Mouse (Mus musculus) hindbrain, embryonic 12.5 days (tissue): Measurements from ENCODE around the gene Btbd9. TPM values are rescaled to one million over a fixed set of nuclear protein-coding genes. Genes with fewer than 3 reads are reported as not detected.

Experiments
- ATAC-seq: fragments of 200-750 bp; cut with Nextera tagmentation; 2 replicates; pipeline ENCODE4 v1.8.0; 2017; ENCODE audit warnings: moderate TSS enrichment; ENCODE audit not compliant: low FRiP score
- H3K27ac ChIP-seq: fragments of 300-500 bp; sonication (generic); 2 replicates; pipeline ENCODE4 v1.5.1; 2016; ENCODE audit warnings: mild to moderate bottlenecking
- H3K27me3 ChIP-seq: fragments of 300-500 bp; sonication (generic); 2 replicates; pipeline ENCODE4 v1.6.1; 2016; ENCODE audit warnings: mild to moderate bottlenecking
- H3K36me3 ChIP-seq: fragments of 300-500 bp; sonication (generic); 2 replicates; pipeline ENCODE4 v1.6.1; 2016; ENCODE audit warnings: mild to moderate bottlenecking
- H3K4me1 ChIP-seq: fragments of 300-500 bp; sonication (generic); 2 replicates; pipeline ENCODE4 v1.6.1; 2016
- H3K4me2 ChIP-seq: fragments of 300-500 bp; sonication (generic); replicated peaks from 2 replicates; pipeline ENCODE4 v1.6.1; 2016; ENCODE audit warnings: mild to moderate bottlenecking
- H3K4me3 ChIP-seq: fragments of 300-500 bp; sonication (generic); 2 replicates; pipeline ENCODE4 v1.5.1; 2016; ENCODE audit warnings: mild to moderate bottlenecking
- H3K9ac ChIP-seq: fragments of 300-500 bp; sonication (generic); 2 replicates; pipeline ENCODE4 v1.6.1; 2016; ENCODE audit warnings: mild to moderate bottlenecking, moderate library complexity
- H3K9me3 ChIP-seq: fragments of 300-500 bp; sonication (generic); replicated peaks from 2 replicates; pipeline ENCODE4 v1.6.1; 2016; ENCODE audit warnings: mild to moderate bottlenecking
- WGBS: fragments of 180-500 bp; shearing (Covaris S2); methylation state at CpG from one replicate; pipeline ENCODE4 v1.1.7; 2016; 5-methylcytosine and 5-hydroxymethylcytosine counted together
- polyA plus RNA-seq: library from polyadenylated mRNA; unstranded; fragments of >200 nt; fragmentation: Nextera tagmentation; extraction: Ambion mirVana; gene quantifications from 2 replicates; pipeline ENCODE4 v1.2.1, GENCODE M21; 2016

Btbd9 gene
- polyA plus RNA-seq, 1 experiment from 2014 or later = 106 TPM

DNA sequence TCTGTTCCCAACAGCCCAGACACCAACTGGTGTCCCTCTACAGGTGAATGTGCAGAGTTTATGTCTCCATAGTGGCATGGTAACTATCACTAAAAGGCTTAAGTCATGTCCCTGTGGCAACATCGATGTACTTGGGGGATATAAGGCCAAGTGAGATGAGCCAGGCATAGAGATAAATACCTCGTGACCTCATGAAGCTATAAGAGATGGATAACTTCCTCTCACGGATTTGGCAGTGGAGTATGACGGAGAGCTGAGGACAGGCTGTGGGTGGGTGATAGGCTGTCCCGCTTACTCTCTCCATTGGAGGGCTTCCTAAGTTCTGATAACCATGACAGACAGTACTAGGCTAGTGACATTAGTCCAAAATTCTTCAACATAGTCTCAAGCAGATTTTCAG is 362.9 kb downstream of the Btbd9 start:
- no peak overlapping the region for H3K4me3 ChIP-seq
- no peak for ATAC-seq
- H3K27me3 ChIP-seq = no peaks in the 10 kb centered on the region
- H3K27ac ChIP-seq = no peak overlapping the region
- H3K9ac ChIP-seq = no peak overlapping the region
- 0 out of 2 replicates have a peak, but pooled peaks cover 3% of the 10 kb centered on the region for H3K4me1 ChIP-seq
- WGBS = 89% methylated on average over 5 of the region's 5 CpGs
- no peaks in the 10 kb centered on the region for H3K9me3 ChIP-seq
- peaks cover 32% of the 10 kb centered on the region for H3K36me3 ChIP-seq
- H3K4me2 ChIP-seq = no peak overlapping the region

DNA sequence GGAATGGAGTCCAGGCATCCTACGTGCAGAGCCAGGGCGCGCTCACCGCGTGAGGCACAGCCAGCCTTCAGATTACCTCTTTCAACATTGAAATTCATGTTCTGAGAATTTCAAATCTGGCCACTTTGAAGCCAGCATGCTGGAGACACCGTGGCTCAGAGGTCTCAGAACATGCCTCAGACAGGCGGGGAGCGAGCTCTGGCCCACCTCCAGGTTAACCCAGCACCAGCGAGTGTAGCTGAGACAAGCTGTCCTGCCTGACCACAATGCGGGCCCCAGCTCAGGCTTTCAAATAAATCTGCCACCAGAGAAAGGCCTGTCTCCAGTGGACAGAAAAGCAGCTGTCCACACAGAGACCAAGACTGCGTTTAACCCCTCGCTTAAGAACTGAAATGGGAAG is 363.6 kb downstream of the Btbd9 start:
- WGBS = 92% methylated on average over 12 of the region's 12 CpGs
- no peak overlapping the region for H3K9ac ChIP-seq
- H3K9me3 ChIP-seq = no peaks in the 10 kb centered on the region
- no peaks in the 10 kb centered on the region for H3K27me3 ChIP-seq
- H3K4me1 ChIP-seq = 0 out of 2 replicates have a peak, but pooled peaks cover 5% of the 10 kb centered on the region
- H3K36me3 ChIP-seq = peaks cover 33% of the 10 kb centered on the region
- ATAC-seq = no peak
- peak overlapping the region; percentile 30; the same call in 1 of the 2 replicates for H3K27ac ChIP-seq
- H3K4me2 ChIP-seq = no peak overlapping the region
- no peak overlapping the region for H3K4me3 ChIP-seq

DNA sequence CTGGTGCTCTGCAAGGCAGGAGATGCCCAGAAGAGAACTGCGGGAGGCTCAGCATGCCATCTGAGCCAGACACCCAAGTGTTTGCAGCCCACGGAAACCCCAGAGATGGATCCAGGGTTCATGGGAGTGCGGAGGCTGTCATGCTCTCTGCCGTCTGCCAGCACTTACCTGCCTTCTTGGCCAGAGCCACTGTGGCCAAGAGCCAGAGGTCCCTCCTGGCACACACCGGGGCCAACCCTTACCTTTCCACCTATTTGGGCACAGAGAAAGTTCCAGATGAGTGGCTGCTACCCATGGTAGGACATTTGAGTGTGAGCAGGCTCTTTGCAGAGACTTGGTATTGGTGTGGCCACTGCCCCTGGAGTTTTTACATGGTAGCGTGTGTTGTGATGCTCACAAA is 365.4 kb downstream of the Btbd9 start:
- Histone ChIP-seq H3K27me3 (no peaks in the 10 kb centered on the region), H3K4me3 (no peak overlapping the region), H3K9me3 (no peaks in the 10 kb centered on the region), H3K4me2 (no peak overlapping the region), H3K9ac (no peak overlapping the region), H3K27ac (no peak overlapping the region), H3K36me3 (peaks cover 33% of the 10 kb centered on the region), H3K4me1 (peaks cover 17% of the 10 kb centered on the region)
- WGBS = 94% methylated on average over 6 of the region's 6 CpGs
- no peak for ATAC-seq

DNA sequence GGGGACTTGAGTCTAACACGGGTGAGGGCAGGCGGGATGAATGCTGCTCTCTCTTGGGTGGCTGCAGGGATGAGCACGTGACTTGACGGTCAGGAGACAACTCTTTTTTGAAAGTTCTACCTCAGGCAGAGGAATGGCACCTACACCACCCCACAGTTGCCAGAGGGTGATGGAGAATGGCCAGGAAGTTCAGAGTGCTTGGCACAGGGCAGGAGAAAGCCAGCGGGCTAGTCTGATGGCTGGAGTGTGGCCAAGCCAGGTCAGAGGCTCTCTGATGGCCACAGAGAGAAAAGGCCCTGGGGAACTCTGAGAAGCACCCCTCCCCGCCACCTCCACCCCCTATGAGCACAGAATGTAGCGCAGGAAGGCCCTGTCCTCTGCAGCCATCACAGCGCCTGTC is 366.0 kb downstream of the Btbd9 start:
- H3K27ac ChIP-seq = no peak overlapping the region
- H3K9ac ChIP-seq = no peak overlapping the region
- H3K4me3 ChIP-seq = no peak overlapping the region
- peaks cover 19% of the 10 kb centered on the region for H3K4me1 ChIP-seq
- WGBS = 95% methylated on average over 8 of the region's 8 CpGs
- H3K27me3 ChIP-seq = no peaks in the 10 kb centered on the region
- H3K9me3 ChIP-seq = no peaks in the 10 kb centered on the region
- H3K36me3 ChIP-seq = peaks cover 33% of the 10 kb centered on the region
- no peak overlapping the region for H3K4me2 ChIP-seq
- ATAC-seq = no peak

DNA sequence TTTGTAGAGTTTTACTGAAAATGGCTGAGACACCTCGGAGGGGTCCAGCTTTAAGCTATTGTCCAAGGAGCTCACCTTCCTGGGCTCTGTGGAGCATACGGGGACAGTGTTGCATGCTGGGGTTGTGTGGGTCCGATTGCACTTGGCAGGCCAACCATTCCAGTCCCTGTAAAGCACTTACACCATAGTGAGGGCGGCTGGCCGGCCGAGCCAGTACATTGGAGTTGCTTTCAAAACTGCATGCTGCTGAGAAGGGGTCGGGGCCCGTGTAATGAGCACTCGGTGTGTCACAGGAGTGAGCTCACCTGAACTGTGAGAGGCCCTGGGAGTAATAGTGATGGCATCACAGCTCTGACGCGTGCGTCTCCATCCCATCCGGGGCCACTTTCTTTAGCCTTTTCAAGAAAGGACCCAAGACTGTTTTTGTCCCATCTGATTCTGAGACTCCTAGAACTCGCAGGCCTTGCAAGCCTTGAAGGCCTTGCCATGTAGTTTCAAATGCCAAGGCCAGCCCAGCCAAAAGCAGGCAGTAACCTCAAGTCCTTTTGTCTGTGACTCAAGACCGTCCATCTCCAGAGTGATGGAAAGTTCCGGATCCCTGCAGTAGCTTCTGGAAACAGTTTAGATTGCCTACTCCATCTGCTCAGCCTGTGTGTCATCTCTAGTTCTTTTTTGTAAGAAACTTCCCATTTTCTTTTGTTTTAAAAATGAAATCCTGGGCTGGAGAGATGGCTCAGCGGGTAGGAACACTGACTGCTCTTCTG is 371.0 kb downstream of the Btbd9 start:
- ATAC-seq = no peak
- H3K9me3 ChIP-seq = no peaks in the 10 kb centered on the region
- no peaks in the 10 kb centered on the region for H3K27me3 ChIP-seq
- H3K36me3 ChIP-seq = peaks cover 23% of the 10 kb centered on the region
- H3K4me1 ChIP-seq = peaks cover 63% of the 10 kb centered on the region
- H3K9ac ChIP-seq = no peak overlapping the region
- no peak overlapping the region for H3K27ac ChIP-seq
- H3K4me3 ChIP-seq = no peak overlapping the region
- H3K4me2 ChIP-seq = no peak overlapping the region
- 92% methylated on average over 17 of the region's 17 CpGs for WGBS

DNA sequence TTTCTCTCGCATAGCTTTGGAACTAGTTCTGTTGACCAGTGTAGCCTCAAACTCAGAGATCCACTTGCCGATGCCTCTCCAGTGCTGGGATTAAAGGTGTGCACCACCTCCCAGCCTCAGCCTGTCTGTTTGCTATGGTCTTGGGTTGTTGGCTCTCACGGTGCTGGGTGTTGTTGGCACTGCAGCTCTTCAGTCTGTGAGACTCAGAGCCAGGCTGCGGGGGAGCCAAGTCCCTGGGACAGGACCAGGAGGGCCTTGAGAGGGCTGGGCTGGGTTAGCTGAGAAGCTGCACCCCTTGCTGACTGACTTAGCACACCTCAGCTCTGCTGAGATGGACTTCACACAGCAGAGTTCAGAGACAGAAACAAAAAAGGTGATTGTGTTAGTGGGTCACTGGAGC is 376.0 kb downstream of the Btbd9 start:
- Histone ChIP-seq H3K9me3 (no peaks in the 10 kb centered on the region), H3K36me3 (no peaks in the 10 kb centered on the region), H3K9ac (no peak overlapping the region), H3K4me1 (peaks cover 89% of the 10 kb centered on the region), H3K4me3 (no peak overlapping the region), H3K4me2 (no peak overlapping the region), H3K27me3 (no peaks in the 10 kb centered on the region), H3K27ac (no peak overlapping the region)
- WGBS = 89% methylated on average over 4 of the region's 4 CpGs
- no peak for ATAC-seq

DNA sequence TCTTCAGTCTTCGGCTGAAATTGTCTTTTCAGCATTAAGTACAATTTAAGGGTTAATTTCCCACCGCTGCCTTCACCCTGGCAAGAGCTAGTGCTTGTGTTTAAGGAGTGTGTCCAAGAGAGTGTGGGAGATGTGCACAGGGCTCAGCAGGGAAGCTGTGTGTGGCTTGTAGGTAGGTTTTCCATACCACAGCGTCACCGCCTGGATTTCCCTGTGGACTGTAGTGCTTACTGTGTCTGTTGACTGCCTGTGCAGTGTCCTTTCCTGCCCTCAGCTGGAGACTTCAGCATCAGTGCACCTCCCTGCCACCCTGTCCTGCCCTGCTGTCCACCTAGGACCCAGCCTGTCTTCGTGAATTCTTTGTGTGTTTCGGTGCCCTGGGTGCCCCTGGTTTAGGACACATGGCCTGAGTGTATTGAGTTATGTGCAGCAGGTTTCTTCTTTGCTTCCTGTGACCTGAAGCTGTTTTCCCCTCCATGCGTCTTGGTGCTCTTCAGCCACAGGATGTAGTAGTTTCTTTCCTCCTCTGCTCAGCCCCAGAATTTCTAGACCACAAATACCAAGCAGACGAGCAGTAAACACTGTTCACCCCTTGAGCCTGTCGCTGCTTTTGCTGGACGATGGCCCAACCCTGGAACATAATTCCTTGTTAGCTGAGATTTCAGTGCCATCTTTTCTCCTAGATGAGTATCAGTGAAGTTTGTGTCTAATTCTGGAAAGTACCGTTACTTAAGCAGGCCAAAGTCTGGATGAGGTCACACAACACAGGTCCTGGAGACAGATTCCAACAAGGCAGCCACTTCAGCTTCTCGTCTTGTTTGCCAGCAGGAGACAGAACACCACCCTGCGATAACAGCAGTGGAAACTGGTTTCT is 376.7 kb downstream of the Btbd9 start:
- ATAC-seq = no peak
- no peak overlapping the region for H3K4me2 ChIP-seq
- WGBS = 80% methylated on average over 13 of the region's 13 CpGs
- peaks cover 90% of the 10 kb centered on the region for H3K4me1 ChIP-seq
- H3K27me3 ChIP-seq = no peaks in the 10 kb centered on the region
- no peak overlapping the region for H3K9ac ChIP-seq
- no peak overlapping the region for H3K27ac ChIP-seq
- no peaks in the 10 kb centered on the region for H3K9me3 ChIP-seq
- no peaks in the 10 kb centered on the region for H3K36me3 ChIP-seq
- H3K4me3 ChIP-seq = no peak overlapping the region

DNA sequence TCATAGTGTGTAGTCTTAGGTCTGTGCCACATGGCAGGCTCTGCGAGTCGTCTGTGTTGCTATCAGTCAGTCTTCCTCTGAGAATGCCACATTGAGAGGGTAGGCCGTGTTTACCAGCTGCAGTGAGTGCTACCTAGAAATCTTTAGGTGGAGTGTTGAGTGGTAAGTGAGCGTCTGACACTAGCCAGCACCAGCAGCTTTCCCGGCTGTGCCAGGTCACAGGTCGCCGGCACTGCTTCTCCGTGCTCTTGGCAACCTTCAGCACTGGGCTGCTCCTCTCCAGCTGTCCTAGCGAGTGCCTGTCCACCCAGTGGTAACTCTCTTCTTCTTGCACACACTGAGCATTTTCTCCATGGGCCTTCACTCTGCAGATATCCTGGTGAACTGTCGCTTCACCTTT is 377.9 kb downstream of the Btbd9 start:
- Histone ChIP-seq H3K4me3 (no peak overlapping the region), H3K27ac (no peak overlapping the region), H3K4me2 (no peak overlapping the region), H3K4me1 (peaks cover 88% of the 10 kb centered on the region), H3K27me3 (no peaks in the 10 kb centered on the region), H3K9me3 (no peaks in the 10 kb centered on the region), H3K9ac (no peak overlapping the region), H3K36me3 (no peaks in the 10 kb centered on the region)
- no peak for ATAC-seq
- 66% methylated on average over 10 of the region's 10 CpGs for WGBS

DNA sequence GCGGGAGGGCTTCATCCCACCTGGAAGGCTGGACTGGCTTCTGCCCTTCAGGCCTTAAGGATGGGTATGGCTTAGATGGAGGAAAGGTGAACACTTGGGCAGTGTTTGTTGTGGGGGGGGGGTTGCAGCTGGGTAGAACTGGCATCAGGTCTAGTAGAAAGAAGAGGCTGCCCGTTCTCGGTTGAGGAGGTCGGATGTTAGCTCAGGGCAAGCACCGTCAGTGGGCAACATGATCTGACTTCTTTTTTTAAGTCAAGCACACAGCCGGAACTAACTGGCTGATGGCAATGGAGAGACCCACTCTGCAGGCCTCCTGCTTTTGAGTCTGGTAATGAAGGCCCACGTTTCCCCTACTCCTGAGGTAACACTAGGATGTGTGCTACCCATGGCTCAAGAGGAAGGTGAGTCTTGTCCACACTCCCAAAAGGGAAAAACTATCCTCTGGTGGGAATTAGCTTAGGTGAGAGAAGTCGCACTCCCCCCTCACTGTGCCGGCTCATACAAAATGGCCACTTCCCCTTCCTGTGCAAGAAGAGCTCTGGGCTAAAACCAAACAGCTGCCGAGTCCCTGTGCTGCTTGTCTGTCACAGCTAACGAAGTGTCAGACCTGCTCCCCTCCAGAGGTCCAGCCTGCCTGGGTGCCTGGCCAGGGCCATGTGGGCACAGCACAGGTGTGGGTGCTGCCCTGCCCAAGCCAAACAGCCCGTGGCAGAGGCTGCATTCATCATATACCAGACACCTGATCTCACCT is 378.8 kb downstream of the Btbd9 start:
- no peaks in the 10 kb centered on the region for H3K27me3 ChIP-seq
- H3K4me3 ChIP-seq = no peak overlapping the region
- H3K27ac ChIP-seq = peak overlapping the region; percentile 31
- no peaks in the 10 kb centered on the region for H3K9me3 ChIP-seq
- peaks cover 88% of the 10 kb centered on the region for H3K4me1 ChIP-seq
- H3K9ac ChIP-seq = no peak overlapping the region
- 0 out of 2 replicates have a peak, but pooled peaks cover 3% of the 10 kb centered on the region for H3K36me3 ChIP-seq
- 65% methylated on average over 12 of the region's 12 CpGs for WGBS
- no peak overlapping the region for H3K4me2 ChIP-seq
- ATAC-seq = no peak

DNA sequence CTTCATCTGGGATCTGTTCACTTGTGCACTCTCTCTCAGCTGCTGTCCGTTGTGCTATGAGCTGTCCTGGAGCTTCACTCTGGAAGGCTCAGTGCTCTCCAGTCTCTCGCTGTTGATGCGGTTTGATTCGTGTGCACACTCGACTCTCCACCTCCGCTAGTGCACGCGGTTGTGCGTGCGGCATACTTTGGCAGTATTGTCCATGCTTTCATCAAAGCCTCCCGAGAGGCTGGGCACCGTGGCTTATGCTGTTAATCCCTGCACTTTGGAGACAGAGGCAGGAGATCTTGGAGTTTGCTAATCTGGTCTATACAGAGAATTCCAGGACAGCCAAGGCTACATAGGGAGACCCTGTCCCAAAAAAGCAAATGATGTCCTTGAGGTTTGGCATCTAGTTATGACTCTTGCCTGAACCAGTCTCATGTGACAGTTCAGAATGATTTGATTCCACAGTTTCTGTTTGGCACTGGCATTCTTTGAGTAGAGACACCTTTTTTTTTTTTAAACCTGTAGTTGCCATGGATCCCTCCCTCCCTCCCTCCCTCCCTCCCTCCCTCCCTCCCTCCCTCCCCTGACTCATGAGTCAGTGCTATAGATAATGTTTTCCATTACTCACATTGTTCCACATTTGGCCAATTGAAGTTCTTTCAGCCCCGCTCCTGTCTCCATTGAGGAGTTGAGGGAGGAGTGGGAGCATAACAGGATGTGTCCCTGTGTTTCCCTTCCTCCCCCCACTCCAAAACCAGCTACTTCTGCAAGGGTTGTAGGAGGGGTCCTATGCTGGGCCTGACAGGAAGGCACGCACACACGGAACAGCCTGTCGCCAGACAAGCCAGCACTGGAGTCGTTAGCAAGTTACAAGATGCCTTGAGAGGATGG is 379.6 kb downstream of the Btbd9 start:
- Histone ChIP-seq H3K4me3 (no peak overlapping the region), H3K27ac (peak overlapping the region; percentile 70), H3K9me3 (no peaks in the 10 kb centered on the region), H3K9ac (no peak overlapping the region), H3K36me3 (0 out of 2 replicates have a peak, but pooled peaks cover 3% of the 10 kb centered on the region), H3K4me2 (no peak overlapping the region), H3K4me1 (peaks cover 90% of the 10 kb centered on the region), H3K27me3 (no peaks in the 10 kb centered on the region)
- WGBS = 76% methylated on average over 17 of the region's 17 CpGs
- ATAC-seq = no peak

DNA sequence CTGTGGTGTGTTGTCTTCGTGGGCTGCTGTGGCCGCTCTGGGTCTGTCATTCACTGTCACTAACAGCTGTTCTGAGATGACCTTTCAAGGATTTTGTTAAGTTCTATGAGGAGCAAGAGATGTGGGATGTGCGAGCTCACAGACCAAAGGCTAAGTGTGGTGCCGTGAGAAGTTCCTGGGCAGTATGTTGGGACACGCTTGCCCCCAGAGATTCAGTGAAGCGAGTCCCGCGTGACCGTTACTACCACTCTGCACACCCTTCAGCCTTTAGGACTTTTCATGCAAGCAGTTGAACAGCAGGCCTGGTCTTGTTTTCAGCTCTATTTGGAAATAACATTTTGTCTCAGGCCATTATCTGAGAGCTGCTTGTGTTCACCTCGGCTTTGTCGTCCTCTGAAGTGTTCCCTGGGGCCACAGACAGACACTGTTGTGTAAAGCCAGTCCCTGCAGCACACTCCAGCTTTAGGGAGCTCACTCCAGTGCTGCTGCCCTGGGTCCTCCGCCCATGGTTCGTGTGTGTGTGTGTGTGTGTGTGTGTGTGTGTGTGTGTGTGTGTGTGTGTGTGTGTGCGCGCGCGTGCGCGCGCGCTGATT is 380.6 kb downstream of the Btbd9 start:
- H3K4me2 ChIP-seq = no peak overlapping the region
- no peaks in the 10 kb centered on the region for H3K27me3 ChIP-seq
- peak overlapping the region; percentile 74 for H3K27ac ChIP-seq
- ATAC-seq = no peak
- H3K9me3 ChIP-seq = no peaks in the 10 kb centered on the region
- 90% methylated on average over 21 of the region's 21 CpGs for WGBS
- peaks cover 89% of the 10 kb centered on the region for H3K4me1 ChIP-seq
- H3K4me3 ChIP-seq = no peak overlapping the region
- no peak overlapping the region for H3K9ac ChIP-seq
- 0 out of 2 replicates have a peak, but pooled peaks cover 3% of the 10 kb centered on the region for H3K36me3 ChIP-seq
